Mouse (Mus musculus) E14TG2a.4 (cell line): ENCODE results near the gene Txndc15.

Experiments
- CTCF ChIP-seq: conservative IDR thresholded peaks from 2 replicates; pipeline ENCODE4 v1.5.1; 2014; ENCODE audit warnings: low read length
- NANOG ChIP-seq: IDR thresholded peaks from 2 replicates; pipeline ENCODE4 v1.6.1; 2014; ENCODE audit warnings: borderline replicate concordance, low read length, mixed read lengths
- POU5F1 ChIP-seq: IDR thresholded peaks from 2 replicates; pipeline ENCODE4 v1.6.1; 2014; ENCODE audit warnings: low read length, borderline replicate concordance

GRCm38 (mm10) chr13:55682201-55682600, 32.2 kb upstream of the Txndc15 start:
- TF ChIP-seq CTCF (no peak), POU5F1 (no peak), NANOG (no peak)
